Mouse (Mus musculus): ENCODE measurements at regions not wholly inside any gene's neighbourhood (a gene's known extent, or its start where the extent isn't known, plus 50 kb on each side); places are given as distances from the start of the nearest gene placed in this dataset.

DNA sequence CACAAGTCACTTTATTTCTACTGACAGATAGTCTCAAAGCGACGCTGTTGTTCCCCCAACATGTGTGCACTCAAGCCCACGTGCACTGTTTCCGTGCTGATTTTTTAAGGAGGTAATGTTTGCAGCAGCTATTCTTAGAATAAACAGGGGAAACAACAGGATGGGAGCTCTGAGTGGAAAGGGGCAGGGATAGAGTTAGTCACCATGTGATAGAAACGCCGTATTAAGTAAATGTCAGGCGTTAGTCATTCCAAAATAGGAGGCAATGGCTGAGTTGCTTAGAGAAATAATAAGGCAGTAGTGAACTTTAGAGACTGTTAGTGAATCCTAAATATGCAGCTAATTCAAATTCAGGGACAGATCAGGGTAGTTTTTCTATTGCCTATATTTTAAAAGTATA lies 111.4 kb downstream of the Alg10b start:
- no peaks in the 10 kb centered on the region for H3K27me3 ChIP-seq
- ATAC-seq, result no peak
- no peak overlapping the region for H3K4me2 ChIP-seq (replicated peaks)
- peaks cover 20% of the 10 kb centered on the region; the same call in 1 of the 2 replicates for H3K4me1 ChIP-seq (replicated peaks)
- WGBS, result 77% methylated on average over 7 of the region's 7 CpGs
- no peak overlapping the region for H3K4me3 ChIP-seq (replicated peaks)
- H3K27ac ChIP-seq, result no peak overlapping the region
- no peaks in the 10 kb centered on the region for H3K9me3 ChIP-seq
- H3K36me3 ChIP-seq, result no peaks in the 10 kb centered on the region
- H3K9ac ChIP-seq (replicated peaks), result no peak overlapping the region

DNA sequence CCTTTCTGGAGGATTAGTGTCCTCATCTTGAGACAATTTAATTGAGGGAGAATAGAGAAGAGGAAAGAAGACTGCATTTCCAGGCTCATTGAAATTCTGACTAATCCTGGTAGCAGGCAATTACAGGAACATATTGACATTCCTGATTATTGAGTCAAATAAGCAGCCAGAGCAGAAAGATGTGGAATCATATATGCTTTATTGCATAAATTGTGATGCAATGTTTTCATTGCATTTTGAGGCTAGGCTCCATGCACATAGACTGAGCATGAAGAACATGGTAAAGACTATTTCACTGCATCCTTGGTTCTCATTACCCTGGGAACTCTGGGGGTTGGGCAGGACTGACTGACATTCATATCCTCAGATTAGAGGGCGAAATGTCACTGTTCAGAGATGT lies 116.0 kb downstream of the Alg10b start:
- 89% methylated on average over 1 of the region's 1 CpGs for WGBS
- peaks cover 14% of the 10 kb centered on the region for H3K4me1 ChIP-seq (replicated peaks)
- no peak for ATAC-seq
- H3K36me3 ChIP-seq, result no peaks in the 10 kb centered on the region
- no peak overlapping the region for H3K4me2 ChIP-seq (replicated peaks)
- H3K27me3 ChIP-seq, result no peaks in the 10 kb centered on the region
- H3K9ac ChIP-seq (replicated peaks), result no peak overlapping the region
- H3K27ac ChIP-seq, result no peak overlapping the region
- H3K4me3 ChIP-seq (replicated peaks), result no peak overlapping the region
- H3K9me3 ChIP-seq, result no peaks in the 10 kb centered on the region

GRCm38 (mm10) chr15:90341261-90341660 lies 117.2 kb downstream of the Alg10b start:
- Histone ChIP-seq H3K4me2 (replicated peaks) (no peak overlapping the region), H3K4me3 (replicated peaks) (no peak overlapping the region), H3K36me3 (no peaks in the 10 kb centered on the region), H3K9ac (replicated peaks) (no peak overlapping the region), H3K9me3 (no peaks in the 10 kb centered on the region), H3K27ac (no peak overlapping the region), H3K4me1 (replicated peaks) (peaks cover 18% of the 10 kb centered on the region), H3K27me3 (no peaks in the 10 kb centered on the region)
- 92% methylated on average over 2 of the region's 2 CpGs for WGBS
- no peak for ATAC-seq

DNA sequence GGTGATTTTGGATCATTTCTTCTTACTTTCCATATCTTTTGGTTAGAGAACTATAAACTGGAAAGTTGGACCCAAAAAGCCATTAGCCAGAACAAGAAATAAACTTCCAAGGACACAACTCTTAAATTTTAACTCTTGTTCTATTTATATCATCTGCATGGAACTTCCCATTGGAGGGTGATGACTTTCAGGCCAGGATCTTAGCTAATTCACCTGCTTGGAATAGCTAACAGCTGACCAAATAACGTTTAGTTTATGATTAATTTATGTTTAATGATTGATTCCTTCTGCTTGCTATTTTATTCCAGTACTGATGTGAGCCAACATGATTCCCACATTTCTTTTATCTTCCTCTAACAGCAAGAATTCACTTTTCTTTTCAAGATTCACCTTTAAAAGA lies 119.7 kb downstream of the Alg10b start:
- H3K27ac ChIP-seq, result no peak overlapping the region
- no peak overlapping the region for H3K4me2 ChIP-seq (replicated peaks)
- no peak for ATAC-seq
- no peak overlapping the region for H3K4me3 ChIP-seq (replicated peaks)
- no peaks in the 10 kb centered on the region for H3K27me3 ChIP-seq
- H3K36me3 ChIP-seq, result no peaks in the 10 kb centered on the region
- H3K4me1 ChIP-seq (replicated peaks), result peaks cover 23% of the 10 kb centered on the region
- H3K9ac ChIP-seq (replicated peaks), result no peak overlapping the region
- H3K9me3 ChIP-seq, result 0 out of 2 replicates have a peak, but pooled peaks cover 5% of the 10 kb centered on the region
- 75% methylated on average over 1 of the region's 1 CpGs for WGBS

DNA sequence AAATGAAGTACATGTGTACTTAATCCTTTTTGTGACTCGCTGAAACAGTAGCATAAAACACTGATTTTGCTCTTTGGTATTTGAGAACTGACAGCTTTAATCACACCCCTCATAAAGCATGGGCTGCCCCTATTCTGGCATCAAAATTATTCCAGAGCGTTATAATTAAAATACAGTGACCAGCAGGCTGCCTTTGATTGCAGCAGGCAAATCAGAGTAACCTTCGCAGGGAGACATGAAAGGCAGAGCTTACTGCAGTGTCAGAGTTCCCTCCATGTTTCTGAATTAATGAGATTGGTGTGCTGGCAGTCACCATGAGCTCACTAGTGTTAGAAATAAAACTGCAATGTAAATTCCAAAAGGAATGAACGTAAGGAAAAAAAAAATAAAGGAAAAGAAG lies 120.8 kb downstream of the Alg10b start:
- Histone ChIP-seq H3K36me3 (no peaks in the 10 kb centered on the region), H3K9me3 (0 out of 2 replicates have a peak, but pooled peaks cover 5% of the 10 kb centered on the region), H3K4me3 (replicated peaks) (no peak overlapping the region), H3K4me2 (replicated peaks) (no peak overlapping the region), H3K27ac (peak overlapping the region; percentile 57), H3K4me1 (replicated peaks) (peaks cover 23% of the 10 kb centered on the region), H3K9ac (replicated peaks) (no peak overlapping the region), H3K27me3 (no peaks in the 10 kb centered on the region)
- ATAC-seq, result peak; percentile 71
- 23% methylated on average over 4 of the region's 4 CpGs for WGBS

- Histone ChIP-seq H3K27me3 (no peaks in the 10 kb centered on the region), H3K27ac (peak overlapping the region; percentile 59), H3K36me3 (no peaks in the 10 kb centered on the region), H3K4me1 (replicated peaks) (peaks cover 23% of the 10 kb centered on the region), H3K9ac (replicated peaks) (no peak overlapping the region), H3K4me3 (replicated peaks) (no peak overlapping the region), H3K4me2 (replicated peaks) (no peak overlapping the region), H3K9me3 (0 out of 2 replicates have a peak, but pooled peaks cover 5% of the 10 kb centered on the region)
- WGBS, result 44% methylated on average over 9 of the region's 9 CpGs
- no peak for ATAC-seq
Observed at GRCm38 (mm10) chr15:90346162-90346561, 122.1 kb downstream of the Alg10b start.

DNA sequence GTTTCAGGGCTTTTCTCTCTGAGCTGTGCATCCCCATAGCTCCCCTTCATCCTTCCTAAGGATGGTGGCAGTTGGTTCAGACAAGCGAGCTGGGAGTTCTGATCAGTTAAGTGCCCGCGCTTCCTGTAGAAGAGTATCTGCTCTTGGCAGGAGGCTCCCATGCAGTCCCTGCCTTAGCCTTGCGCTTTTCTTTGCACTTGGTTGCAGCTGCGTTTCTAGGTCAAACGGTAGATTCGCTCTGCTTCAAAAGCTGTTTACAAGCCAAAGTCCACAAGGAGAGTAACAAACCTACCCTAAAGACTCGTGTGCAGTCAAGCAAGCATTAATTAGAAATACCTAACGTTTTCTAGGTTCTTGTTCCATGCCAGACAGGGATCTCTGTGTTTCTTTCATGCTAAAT lies 122.6 kb downstream of the Alg10b start:
- no peak overlapping the region for H3K4me3 ChIP-seq (replicated peaks)
- no peaks in the 10 kb centered on the region for H3K27me3 ChIP-seq
- no peaks in the 10 kb centered on the region for H3K36me3 ChIP-seq
- no peak overlapping the region for H3K4me2 ChIP-seq (replicated peaks)
- 65% methylated on average over 9 of the region's 9 CpGs for WGBS
- peaks cover 23% of the 10 kb centered on the region for H3K4me1 ChIP-seq (replicated peaks)
- H3K27ac ChIP-seq, result peak overlapping the region; percentile 59
- no peak overlapping the region for H3K9ac ChIP-seq (replicated peaks)
- H3K9me3 ChIP-seq, result 0 out of 2 replicates have a peak, but pooled peaks cover 5% of the 10 kb centered on the region
- ATAC-seq, result no peak

DNA sequence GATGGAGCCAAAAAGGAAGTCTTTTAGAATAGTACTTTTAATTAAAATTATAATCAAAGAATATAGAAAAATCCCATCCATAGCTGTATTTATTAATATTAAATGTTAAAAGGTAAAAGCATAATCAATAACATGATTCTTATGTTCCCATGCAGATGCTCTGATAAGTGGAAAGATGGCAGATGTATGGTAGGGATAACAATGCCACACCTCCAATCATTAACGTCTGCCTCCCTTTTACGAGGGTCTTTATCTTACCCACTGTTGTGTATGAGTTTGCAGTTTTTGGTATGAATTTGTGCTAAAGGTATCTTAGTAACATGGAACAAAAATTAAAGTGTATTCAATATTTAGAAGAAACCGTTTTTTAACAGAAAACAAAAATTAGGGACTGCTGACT lies 127.8 kb downstream of the Alg10b start:
- H3K4me1 ChIP-seq (replicated peaks), result no peaks in the 10 kb centered on the region; the same call in 1 of the 2 replicates
- H3K9me3 ChIP-seq, result 0 out of 2 replicates have a peak, but pooled peaks cover 5% of the 10 kb centered on the region
- no peak overlapping the region for H3K4me2 ChIP-seq (replicated peaks)
- H3K9ac ChIP-seq (replicated peaks), result no peak overlapping the region
- ATAC-seq, result no peak
- H3K36me3 ChIP-seq, result no peaks in the 10 kb centered on the region
- WGBS, result 90% methylated on average over 3 of the region's 3 CpGs
- H3K4me3 ChIP-seq (replicated peaks), result no peak overlapping the region
- H3K27ac ChIP-seq, result no peak overlapping the region
- no peaks in the 10 kb centered on the region for H3K27me3 ChIP-seq

DNA sequence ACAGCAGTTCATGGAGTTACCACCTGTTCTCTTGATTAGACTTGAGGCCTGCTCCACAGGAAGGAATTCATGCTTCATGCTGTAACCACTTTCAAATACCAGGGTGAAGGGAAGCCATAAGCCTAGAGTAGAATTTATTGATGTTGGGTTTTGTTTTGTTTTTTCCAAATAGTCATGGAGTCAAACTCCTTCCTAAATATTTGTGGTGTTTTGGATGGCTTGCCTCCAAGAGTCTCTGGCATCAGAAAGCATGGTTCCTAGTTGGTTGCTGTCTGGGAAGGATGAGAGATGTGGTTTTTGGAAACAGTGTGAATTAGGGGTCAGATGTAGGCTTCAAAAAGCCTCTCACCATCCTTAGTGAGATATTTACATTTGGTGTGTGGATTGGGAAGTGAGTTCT lies 141.5 kb downstream of the Alg10b start:
- Histone ChIP-seq H3K4me3 (replicated peaks) (no peak overlapping the region), H3K9ac (replicated peaks) (no peak overlapping the region), H3K36me3 (no peaks in the 10 kb centered on the region), H3K27me3 (no peaks in the 10 kb centered on the region), H3K4me1 (replicated peaks) (no peaks in the 10 kb centered on the region), H3K9me3 (peaks cover 6% of the 10 kb centered on the region; the same call in 1 of the 2 replicates), H3K4me2 (replicated peaks) (no peak overlapping the region), H3K27ac (no peak overlapping the region)
- no peak for ATAC-seq

- WGBS, result 87% methylated on average over 2 of the region's 2 CpGs
- H3K9ac ChIP-seq (replicated peaks), result no peak overlapping the region
- H3K27ac ChIP-seq, result no peak overlapping the region
- no peak overlapping the region for H3K4me2 ChIP-seq (replicated peaks)
- H3K4me1 ChIP-seq (replicated peaks), result no peaks in the 10 kb centered on the region
- H3K27me3 ChIP-seq, result no peaks in the 10 kb centered on the region
- H3K36me3 ChIP-seq, result no peaks in the 10 kb centered on the region
- no peak overlapping the region for H3K4me3 ChIP-seq (replicated peaks)
- ATAC-seq, result no peak
- no peaks in the 10 kb centered on the region for H3K9me3 ChIP-seq
Observed at GRCm38 (mm10) chr15:90377959-90378358, 153.8 kb downstream of the Alg10b start.

- no peaks in the 10 kb centered on the region for H3K27me3 ChIP-seq
- ATAC-seq, result no peak
- H3K4me2 ChIP-seq (replicated peaks), result no peak overlapping the region
- no peak overlapping the region for H3K27ac ChIP-seq
- H3K4me3 ChIP-seq (replicated peaks), result no peak overlapping the region
- 88% methylated on average over 3 of the region's 3 CpGs for WGBS
- H3K9me3 ChIP-seq, result no peaks in the 10 kb centered on the region
- no peaks in the 10 kb centered on the region for H3K36me3 ChIP-seq
- H3K4me1 ChIP-seq (replicated peaks), result peaks cover 13% of the 10 kb centered on the region
- H3K9ac ChIP-seq (replicated peaks), result no peak overlapping the region
Observed at GRCm38 (mm10) chr15:90396961-90397360, 172.8 kb downstream of the Alg10b start.

- WGBS, result 96% methylated on average over 2 of the region's 2 CpGs
- no peak for ATAC-seq
- no peaks in the 10 kb centered on the region for H3K36me3 ChIP-seq
Observed at GRCm38 (mm10) chr15:90397691-90398377, 173.7 kb downstream of the Alg10b start.

More at GRCm38 (mm10) chr15:90397691-90398377, 173.7 kb downstream of the Alg10b start:
- Histone ChIP-seq H3K4me1 (replicated peaks) (peaks cover 13% of the 10 kb centered on the region), H3K4me3 (replicated peaks) (no peak overlapping the region), H3K27me3 (no peaks in the 10 kb centered on the region), H3K9ac (replicated peaks) (no peak overlapping the region), H3K4me2 (replicated peaks) (no peak overlapping the region), H3K27ac (no peak overlapping the region), H3K9me3 (no peaks in the 10 kb centered on the region)

All from midbrain, embryonic 13.5 days (tissue).